Mouse (Mus musculus): ENCODE measurements around the gene Pcyt1b. TPM values are rescaled to one million over a fixed set of nuclear protein-coding genes. Genes with fewer than 3 reads are reported as not detected.

Pcyt1b gene
- polyA plus RNA-seq, 1 experiment from 2014 or later = 1.6 TPM

- Histone ChIP-seq H3K4me1 (no peaks in the 10 kb centered on the region), H3K27me3 (peaks cover 6% of the 10 kb centered on the region; the same call in 1 of the 2 replicates), H3K9ac (no peak overlapping the region), H3K27ac (no peak overlapping the region), H3K9me3 (replicated peaks) (no peaks in the 10 kb centered on the region), H3K4me2 (no peak overlapping the region), H3K36me3 (no peaks in the 10 kb centered on the region), H3K4me3 (replicated peaks) (no peak overlapping the region)
- 94% methylated on average over 1 of the region's 1 CpGs for WGBS
- ATAC-seq (replicated peaks; ENCODE audit: low FRiP score) = no peak
Observed at GRCm38 (mm10) chrX:93749165-93749564, 94.5 kb downstream of the Pcyt1b start.

GRCm38 (mm10) chrX:93750566-93750965, 95.9 kb downstream of the Pcyt1b start:
- Histone ChIP-seq H3K9ac (no peak overlapping the region), H3K27me3 (peaks cover 6% of the 10 kb centered on the region; the same call in 1 of the 2 replicates), H3K4me3 (replicated peaks) (no peak overlapping the region), H3K9me3 (replicated peaks) (no peaks in the 10 kb centered on the region), H3K4me2 (no peak overlapping the region), H3K27ac (no peak overlapping the region), H3K36me3 (no peaks in the 10 kb centered on the region), H3K4me1 (no peaks in the 10 kb centered on the region)
- no peak for ATAC-seq (replicated peaks; ENCODE audit: low FRiP score)
- WGBS = 88% methylated on average over 6 of the region's 6 CpGs

GRCm38 (mm10) chrX:93755210-93755842, 100.7 kb downstream of the Pcyt1b start:
- Histone ChIP-seq H3K9me3 (replicated peaks) (no peaks in the 10 kb centered on the region), H3K4me1 (no peaks in the 10 kb centered on the region), H3K4me2 (no peak overlapping the region), H3K4me3 (replicated peaks) (no peak overlapping the region), H3K9ac (no peak overlapping the region), H3K27me3 (peaks cover 16% of the 10 kb centered on the region; the same call in 1 of the 2 replicates), H3K36me3 (no peaks in the 10 kb centered on the region), H3K27ac (no peak overlapping the region)
- 72% methylated on average over 11 of the region's 11 CpGs for WGBS
- no peak for ATAC-seq (replicated peaks; ENCODE audit: low FRiP score)

- Histone ChIP-seq H3K4me3 (replicated peaks) (no peak overlapping the region), H3K4me1 (no peaks in the 10 kb centered on the region), H3K9ac (no peak overlapping the region), H3K27me3 (peaks cover 31% of the 10 kb centered on the region), H3K36me3 (no peaks in the 10 kb centered on the region), H3K9me3 (replicated peaks) (no peaks in the 10 kb centered on the region), H3K4me2 (no peak overlapping the region), H3K27ac (no peak overlapping the region)
- ATAC-seq (replicated peaks; ENCODE audit: low FRiP score) = no peak
- WGBS = 68% methylated on average over 7 of the region's 7 CpGs
Observed at GRCm38 (mm10) chrX:93756867-93757455, 102.3 kb downstream of the Pcyt1b start.

GRCm38 (mm10) chrX:93760770-93761169, 106.1 kb downstream of the Pcyt1b start:
- Histone ChIP-seq H3K4me3 (replicated peaks) (no peak overlapping the region), H3K9me3 (replicated peaks) (no peaks in the 10 kb centered on the region), H3K4me1 (no peaks in the 10 kb centered on the region), H3K27ac (no peak overlapping the region), H3K36me3 (no peaks in the 10 kb centered on the region), H3K9ac (no peak overlapping the region), H3K4me2 (no peak overlapping the region), H3K27me3 (peaks cover 33% of the 10 kb centered on the region)
- WGBS = 91% methylated on average over 3 of the region's 3 CpGs
- no peak for ATAC-seq (replicated peaks; ENCODE audit: low FRiP score)

GRCm38 (mm10) chrX:93789562-93789961, 134.9 kb downstream of the Pcyt1b start:
- H3K27me3 ChIP-seq = peaks cover 4% of the 10 kb centered on the region; the same call in 1 of the 2 replicates
- no peaks in the 10 kb centered on the region for H3K4me1 ChIP-seq
- no peak for ATAC-seq (replicated peaks; ENCODE audit: low FRiP score)
- no peak overlapping the region for H3K4me3 ChIP-seq (replicated peaks)
- no peaks in the 10 kb centered on the region for H3K36me3 ChIP-seq
- H3K9ac ChIP-seq = no peak overlapping the region
- no peak overlapping the region for H3K27ac ChIP-seq
- no peak overlapping the region for H3K4me2 ChIP-seq
- 80% methylated on average over 1 of the region's 1 CpGs for WGBS
- H3K9me3 ChIP-seq (replicated peaks) = no peaks in the 10 kb centered on the region

GRCm38 (mm10) chrX:93793168-93793567, 138.5 kb downstream of the Pcyt1b start:
- no peaks in the 10 kb centered on the region for H3K27me3 ChIP-seq
- no peak overlapping the region for H3K27ac ChIP-seq
- no peaks in the 10 kb centered on the region for H3K36me3 ChIP-seq
- H3K4me1 ChIP-seq = no peaks in the 10 kb centered on the region
- H3K9ac ChIP-seq = no peak overlapping the region
- no peak overlapping the region for H3K4me2 ChIP-seq
- ATAC-seq (replicated peaks; ENCODE audit: low FRiP score) = no peak
- H3K9me3 ChIP-seq (replicated peaks) = no peaks in the 10 kb centered on the region
- H3K4me3 ChIP-seq (replicated peaks) = no peak overlapping the region

Other genes with a start within 250 kb of the Pcyt1b start
- gene Pola1, start 22.7 kb upstream of the Pcyt1b start, polyA plus RNA-seq (2015; fragmentation: Nextera tagmentation; extraction: Ambion mirVana) = 21.7 and 23.2 TPM in 2 replicates
- 64.1 and 70.4 TPM in 2 replicates for gene Pdk3, start 177.3 kb downstream of the Pcyt1b start, polyA plus RNA-seq (2015; fragmentation: Nextera tagmentation; extraction: Ambion mirVana)

Data from kidney, embryonic 15.5 days (tissue).